Mouse (Mus musculus) spleen, adult 18-20 months (tissue): ENCODE results near the gene Snca.
"Not testable (repeated sequence)": the region's sequence is repeated elsewhere in the genome, so short reads cannot be mapped to it uniquely, and the experiment has no call there.

ENCODE experiments used
- DNase-seq, 2 experiments: peaks; one replicate each; pipeline ENCODE4 v3.0.0; 2022; ENCODE audit warnings: mixed read lengths in 2 of 2

Snca gene

DNA sequence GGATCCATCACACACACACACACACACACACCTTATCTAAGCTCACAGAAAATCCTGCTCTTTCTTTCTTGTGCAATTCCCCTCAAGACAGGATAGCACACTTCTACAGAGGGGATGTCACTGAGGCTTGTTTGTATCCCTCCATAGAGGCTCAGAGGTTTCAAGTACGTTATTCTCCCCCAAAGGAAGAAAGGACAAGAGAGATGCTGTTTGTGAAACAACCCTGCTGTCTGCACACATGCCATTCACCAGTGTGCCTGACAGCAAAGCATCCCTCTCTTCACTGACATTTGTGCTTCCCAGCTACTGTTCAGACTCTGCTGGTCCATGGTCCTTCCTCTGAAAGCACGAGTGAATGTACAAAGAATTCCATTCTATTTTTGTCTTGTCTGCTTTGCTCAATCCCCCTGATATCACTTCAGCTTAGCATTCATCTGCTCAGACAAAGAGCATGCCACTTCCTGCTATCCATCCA is 119.6 kb downstream of the Snca start:
- DNase-seq, result no peak

DNA sequence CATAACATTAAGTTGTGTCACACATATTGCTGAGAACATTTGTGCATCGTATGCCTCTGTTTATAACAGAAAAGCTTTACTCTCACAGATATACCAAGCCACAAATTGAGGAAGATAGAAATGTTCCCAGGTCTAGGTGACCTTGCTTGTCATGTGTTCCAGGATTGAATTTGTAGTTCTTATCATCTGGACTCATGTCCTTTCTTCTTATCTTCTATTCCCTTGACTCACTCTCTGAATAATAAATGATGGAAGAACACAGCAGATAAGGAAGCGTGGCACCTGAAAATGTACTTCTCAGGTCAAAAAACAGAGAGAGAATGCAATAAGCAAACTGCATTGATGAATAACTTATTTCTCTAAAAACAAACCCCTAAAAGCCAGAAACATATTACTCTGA is 131.6 kb downstream of the Snca start:
- no peak for DNase-seq

DNA sequence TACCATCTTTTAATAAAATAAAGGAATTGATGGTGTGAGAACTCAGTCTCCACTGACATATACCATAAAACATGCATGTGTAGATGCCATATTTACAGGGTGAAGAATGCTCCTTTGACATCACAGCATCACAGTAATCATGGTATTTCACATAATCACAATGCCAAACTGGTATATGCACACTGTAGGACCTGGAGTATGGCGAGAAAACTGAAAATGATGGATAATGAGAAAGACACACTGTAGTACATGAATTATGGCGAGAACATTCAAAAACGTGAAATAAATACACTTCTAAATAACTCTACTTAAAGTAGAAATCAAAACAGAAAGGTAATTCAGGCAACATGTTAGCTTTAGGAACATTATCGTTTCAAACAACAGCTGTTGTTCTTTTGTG is 142.6 kb downstream of the Snca start:
- not testable (repeated sequence) for DNase-seq

DNA sequence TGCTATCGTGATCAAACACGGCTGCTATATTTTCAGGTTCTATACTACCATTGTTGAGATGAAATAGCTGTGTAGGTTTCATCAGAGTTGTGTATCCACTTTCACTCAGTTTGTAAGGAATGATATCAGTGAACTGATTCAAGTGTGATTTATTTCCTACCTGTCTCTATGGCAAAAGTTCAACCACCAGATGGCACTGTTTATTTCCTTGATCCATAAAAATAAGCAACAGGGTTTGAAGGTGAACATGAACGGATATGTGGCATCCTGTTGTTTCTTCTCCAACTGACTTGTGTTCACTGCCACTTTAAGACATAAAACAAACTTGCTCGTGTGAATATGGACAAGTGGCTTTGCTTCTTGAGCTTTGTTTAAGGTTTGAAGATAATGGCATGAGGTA is 147.4 kb downstream of the Snca start:
- DNase-seq, result no peak
